Mouse (Mus musculus): ENCODE measurements at regions not wholly inside any gene's neighbourhood (a gene's known extent, or its start where the extent isn't known, plus 50 kb on each side); places are given as distances from the start of the nearest gene placed in this dataset.

GRCm38 (mm10) chr15:62350862-62351757, 1428.3 kb upstream of the A1bg start:
- H3K36me3 ChIP-seq (ENCODE audit: control insufficient read depth, insufficient read depth, low read length), result no peaks in the 10 kb centered on the region
- no peak overlapping the region for H3K4me2 ChIP-seq (ENCODE audit: low read depth, severe bottlenecking)
- no peaks in the 10 kb centered on the region for H3K9me3 ChIP-seq (ENCODE audit: control insufficient read depth, low read length)
- H3K27me3 ChIP-seq (ENCODE audit: control insufficient read depth, insufficient read depth, low read length), result no peaks in the 10 kb centered on the region
- whole genome bisulfite sequencing, result 79% methylated on average over 6 of the region's 6 CpGs
- DNase-seq (ENCODE audit: low spot score), result no peak
- no peak overlapping the region for H3K27ac ChIP-seq (replicated peaks; ENCODE audit: low read depth, low read length)
- H3K9ac ChIP-seq (ENCODE audit: low read length), result no peak overlapping the region
- H3K4me3 ChIP-seq (ENCODE audit: low read depth, low read length), result no peak overlapping the region
- ATAC-seq (ENCODE audit: insufficient number of reproducible peaks, low FRiP score, low TSS enrichment, low read depth), result no peak
- H3K4me1 ChIP-seq (ENCODE audit: control insufficient read depth, insufficient read depth, low read length), result no peaks in the 10 kb centered on the region

GRCm38 (mm10) chr15:62349981-62350380, 1427.2 kb upstream of the A1bg start:
- Histone ChIP-seq H3K4me1 (ENCODE audit: control insufficient read depth, insufficient read depth, low read length) (no peaks in the 10 kb centered on the region), H3K9me3 (ENCODE audit: control insufficient read depth, low read length) (no peaks in the 10 kb centered on the region), H3K4me2 (ENCODE audit: low read depth, severe bottlenecking) (no peak overlapping the region), H3K9ac (ENCODE audit: low read length) (no peak overlapping the region), H3K4me3 (ENCODE audit: low read depth, low read length) (no peak overlapping the region), H3K27ac (replicated peaks; ENCODE audit: low read depth, low read length) (no peak overlapping the region), H3K36me3 (ENCODE audit: control insufficient read depth, insufficient read depth, low read length) (no peaks in the 10 kb centered on the region), H3K27me3 (ENCODE audit: control insufficient read depth, insufficient read depth, low read length) (no peaks in the 10 kb centered on the region)
- no peak for DNase-seq (ENCODE audit: low spot score)
- ATAC-seq (ENCODE audit: insufficient number of reproducible peaks, low FRiP score, low TSS enrichment, low read depth), result no peak
- 97% methylated on average over 3 of the region's 3 CpGs for WGBS

GRCm38 (mm10) chr15:62348956-62349355, 1426.1 kb upstream of the A1bg start:
- no peak for DNase-seq (ENCODE audit: low spot score)
- Histone ChIP-seq H3K4me1 (ENCODE audit: control insufficient read depth, insufficient read depth, low read length) (no peaks in the 10 kb centered on the region), H3K27ac (replicated peaks; ENCODE audit: low read depth, low read length) (no peak overlapping the region), H3K27me3 (ENCODE audit: control insufficient read depth, insufficient read depth, low read length) (no peaks in the 10 kb centered on the region), H3K36me3 (ENCODE audit: control insufficient read depth, insufficient read depth, low read length) (no peaks in the 10 kb centered on the region), H3K9me3 (ENCODE audit: control insufficient read depth, low read length) (no peaks in the 10 kb centered on the region), H3K9ac (ENCODE audit: low read length) (no peak overlapping the region), H3K4me3 (ENCODE audit: low read depth, low read length) (no peak overlapping the region), H3K4me2 (ENCODE audit: low read depth, severe bottlenecking) (no peak overlapping the region)
- 83% methylated on average over 2 of the region's 2 CpGs for WGBS
- ATAC-seq (ENCODE audit: insufficient number of reproducible peaks, low FRiP score, low TSS enrichment, low read depth), result no peak

GRCm38 (mm10) chr15:62347697-62348096, 1424.9 kb upstream of the A1bg start:
- no peak for ATAC-seq (ENCODE audit: insufficient number of reproducible peaks, low FRiP score, low TSS enrichment, low read depth)
- DNase-seq (ENCODE audit: low spot score), result no peak
- Histone ChIP-seq H3K4me1 (ENCODE audit: control insufficient read depth, insufficient read depth, low read length) (no peaks in the 10 kb centered on the region), H3K27me3 (ENCODE audit: control insufficient read depth, insufficient read depth, low read length) (no peaks in the 10 kb centered on the region), H3K4me2 (ENCODE audit: low read depth, severe bottlenecking) (no peak overlapping the region), H3K9ac (ENCODE audit: low read length) (no peak overlapping the region), H3K9me3 (ENCODE audit: control insufficient read depth, low read length) (no peaks in the 10 kb centered on the region), H3K36me3 (ENCODE audit: control insufficient read depth, insufficient read depth, low read length) (no peaks in the 10 kb centered on the region), H3K27ac (replicated peaks; ENCODE audit: low read depth, low read length) (no peak overlapping the region), H3K4me3 (ENCODE audit: low read depth, low read length) (no peak overlapping the region)
- 88% methylated on average over 2 of the region's 2 CpGs for WGBS

GRCm38 (mm10) chr15:62345893-62346292, 1423.1 kb upstream of the A1bg start:
- no peak overlapping the region for H3K27ac ChIP-seq (replicated peaks; ENCODE audit: low read depth, low read length)
- H3K4me3 ChIP-seq (ENCODE audit: low read depth, low read length), result no peak overlapping the region
- no peak overlapping the region for H3K4me2 ChIP-seq (ENCODE audit: low read depth, severe bottlenecking)
- no peaks in the 10 kb centered on the region for H3K36me3 ChIP-seq (ENCODE audit: control insufficient read depth, insufficient read depth, low read length)
- DNase-seq (ENCODE audit: low spot score) (no peak), ATAC-seq (ENCODE audit: insufficient number of reproducible peaks, low FRiP score, low TSS enrichment, low read depth) (no peak)
- no peaks in the 10 kb centered on the region for H3K27me3 ChIP-seq (ENCODE audit: control insufficient read depth, insufficient read depth, low read length)
- no peaks in the 10 kb centered on the region for H3K9me3 ChIP-seq (ENCODE audit: control insufficient read depth, low read length)
- 82% methylated on average over 5 of the region's 5 CpGs for WGBS
- H3K4me1 ChIP-seq (ENCODE audit: control insufficient read depth, insufficient read depth, low read length), result no peaks in the 10 kb centered on the region
- no peak overlapping the region for H3K9ac ChIP-seq (ENCODE audit: low read length)

GRCm38 (mm10) chr15:62336454-62337284, 1413.9 kb upstream of the A1bg start:
- Histone ChIP-seq H3K4me3 (ENCODE audit: low read depth, low read length) (no peak overlapping the region), H3K27ac (replicated peaks; ENCODE audit: low read depth, low read length) (no peak overlapping the region), H3K4me2 (ENCODE audit: low read depth, severe bottlenecking) (no peak overlapping the region), H3K4me1 (ENCODE audit: control insufficient read depth, insufficient read depth, low read length) (no peaks in the 10 kb centered on the region), H3K27me3 (ENCODE audit: control insufficient read depth, insufficient read depth, low read length) (no peaks in the 10 kb centered on the region), H3K9ac (ENCODE audit: low read length) (no peak overlapping the region), H3K9me3 (ENCODE audit: control insufficient read depth, low read length) (no peaks in the 10 kb centered on the region), H3K36me3 (ENCODE audit: control insufficient read depth, insufficient read depth, low read length) (no peaks in the 10 kb centered on the region)
- ATAC-seq (ENCODE audit: insufficient number of reproducible peaks, low FRiP score, low TSS enrichment, low read depth), result no peak
- no peak for DNase-seq (ENCODE audit: low spot score)
- WGBS, result 83% methylated on average over 6 of the region's 6 CpGs

GRCm38 (mm10) chr15:62334256-62335009, 1411.6 kb upstream of the A1bg start:
- H3K27ac ChIP-seq (replicated peaks; ENCODE audit: low read depth, low read length), result no peak overlapping the region
- no peaks in the 10 kb centered on the region for H3K4me1 ChIP-seq (ENCODE audit: control insufficient read depth, insufficient read depth, low read length)
- H3K9me3 ChIP-seq (ENCODE audit: control insufficient read depth, low read length), result no peaks in the 10 kb centered on the region
- 95% methylated on average over 4 of the region's 4 CpGs for WGBS
- no peak overlapping the region for H3K9ac ChIP-seq (ENCODE audit: low read length)
- no peak overlapping the region for H3K4me2 ChIP-seq (ENCODE audit: low read depth, severe bottlenecking)
- no peak overlapping the region for H3K4me3 ChIP-seq (ENCODE audit: low read depth, low read length)
- no peak for DNase-seq (ENCODE audit: low spot score)
- no peak for ATAC-seq (ENCODE audit: insufficient number of reproducible peaks, low FRiP score, low TSS enrichment, low read depth)
- no peaks in the 10 kb centered on the region for H3K36me3 ChIP-seq (ENCODE audit: control insufficient read depth, insufficient read depth, low read length)
- no peaks in the 10 kb centered on the region for H3K27me3 ChIP-seq (ENCODE audit: control insufficient read depth, insufficient read depth, low read length)

- Histone ChIP-seq H3K4me2 (ENCODE audit: low read depth, severe bottlenecking) (no peak overlapping the region), H3K36me3 (ENCODE audit: control insufficient read depth, insufficient read depth, low read length) (no peaks in the 10 kb centered on the region), H3K9ac (ENCODE audit: low read length) (no peak overlapping the region), H3K9me3 (ENCODE audit: control insufficient read depth, low read length) (no peaks in the 10 kb centered on the region), H3K4me3 (ENCODE audit: low read depth, low read length) (no peak overlapping the region), H3K4me1 (ENCODE audit: control insufficient read depth, insufficient read depth, low read length) (0 out of 2 replicates have a peak, but pooled peaks cover 2% of the 10 kb centered on the region), H3K27ac (replicated peaks; ENCODE audit: low read depth, low read length) (no peak overlapping the region), H3K27me3 (ENCODE audit: control insufficient read depth, insufficient read depth, low read length) (no peaks in the 10 kb centered on the region)
- DNase-seq (ENCODE audit: low spot score) (no peak), ATAC-seq (ENCODE audit: insufficient number of reproducible peaks, low FRiP score, low TSS enrichment, low read depth) (no peak)
- WGBS, result 91% methylated on average over 5 of the region's 5 CpGs
These were observed 1409.3 kb upstream of the A1bg start for GRCm38 (mm10) chr15:62332129-62332528.
